Mouse (Mus musculus) limb, embryonic 13.5 days (tissue): Measurements from ENCODE around the gene Nit2. TPM values are rescaled to one million over a fixed set of nuclear protein-coding genes. Genes with fewer than 3 reads are reported as not detected.

Source experiments
- ATAC-seq: fragments of 200-750 bp; cut with Nextera tagmentation; 2 replicates; pipeline ENCODE4 v1.8.0; 2017; ENCODE audit warnings: low read depth, moderate number of reproducible peaks, moderate TSS enrichment; ENCODE audit not compliant: low FRiP score
- H3K27ac ChIP-seq: fragments of 300-500 bp; sonication (generic); 2 replicates; pipeline ENCODE4 v1.5.1; 2015; ENCODE audit warnings: inconsistent platforms, mild to moderate bottlenecking, moderate library complexity
- H3K27me3 ChIP-seq: fragments of 300-500 bp; sonication (generic); 2 replicates; pipeline ENCODE4 v1.6.1; 2015; ENCODE audit warnings: mild to moderate bottlenecking, inconsistent platforms
- H3K36me3 ChIP-seq: fragments of 300-500 bp; sonication (generic); 2 replicates; pipeline ENCODE4 v1.6.1; 2015; ENCODE audit warnings: inconsistent platforms, mild to moderate bottlenecking, moderate library complexity
- H3K4me1 ChIP-seq: fragments of 300-500 bp; sonication (generic); 2 replicates; pipeline ENCODE4 v1.6.1; 2015; ENCODE audit warnings: inconsistent platforms
- H3K4me2 ChIP-seq: fragments of 300-500 bp; sonication (generic); replicated peaks from 2 replicates; pipeline ENCODE4 v1.6.1; 2015; ENCODE audit warnings: inconsistent platforms, mild to moderate bottlenecking, moderate library complexity
- H3K4me3 ChIP-seq: fragments of 300-500 bp; sonication (generic); 2 replicates; pipeline ENCODE4 v1.5.1; 2015; ENCODE audit warnings: moderate library complexity, mild to moderate bottlenecking, inconsistent platforms
- H3K9ac ChIP-seq: fragments of 300-500 bp; sonication (generic); 2 replicates; pipeline ENCODE4 v1.6.1; 2015; ENCODE audit warnings: mild to moderate bottlenecking, inconsistent platforms
- H3K9me3 ChIP-seq: fragments of 300-500 bp; sonication (generic); 2 replicates; pipeline ENCODE4 v1.6.1; 2016; ENCODE audit warnings: inconsistent platforms
- WGBS: fragments of 180-500 bp; shearing (Covaris S2); methylation state at CpG from one replicate; pipeline ENCODE4 v1.1.7; 2015; 5-methylcytosine and 5-hydroxymethylcytosine counted together
- polyA plus RNA-seq: library from polyadenylated mRNA; unstranded; fragments of >200 nt; fragmentation: Nextera tagmentation; extraction: Ambion mirVana; gene quantifications from 2 replicates; pipeline ENCODE4 v1.2.1, GENCODE M21; 2015

The Nit2 gene
- polyA plus RNA-seq, 1 experiment from 2014 or later: 93.8 TPM

GRCm38 (mm10) chr16:57157728-57158127 lies 9.4 kb downstream of the Nit2 start:
- H3K4me2 ChIP-seq: no peak overlapping the region
- H3K9ac ChIP-seq: no peak overlapping the region
- peaks cover 79% of the 10 kb centered on the region for H3K36me3 ChIP-seq
- no peak for ATAC-seq
- no peaks in the 10 kb centered on the region for H3K4me1 ChIP-seq
- no peak overlapping the region for H3K4me3 ChIP-seq
- WGBS: 74% methylated on average over 4 of the region's 4 CpGs
- no peak overlapping the region for H3K27ac ChIP-seq
- H3K9me3 ChIP-seq: no peaks in the 10 kb centered on the region
- no peaks in the 10 kb centered on the region for H3K27me3 ChIP-seq

DNA sequence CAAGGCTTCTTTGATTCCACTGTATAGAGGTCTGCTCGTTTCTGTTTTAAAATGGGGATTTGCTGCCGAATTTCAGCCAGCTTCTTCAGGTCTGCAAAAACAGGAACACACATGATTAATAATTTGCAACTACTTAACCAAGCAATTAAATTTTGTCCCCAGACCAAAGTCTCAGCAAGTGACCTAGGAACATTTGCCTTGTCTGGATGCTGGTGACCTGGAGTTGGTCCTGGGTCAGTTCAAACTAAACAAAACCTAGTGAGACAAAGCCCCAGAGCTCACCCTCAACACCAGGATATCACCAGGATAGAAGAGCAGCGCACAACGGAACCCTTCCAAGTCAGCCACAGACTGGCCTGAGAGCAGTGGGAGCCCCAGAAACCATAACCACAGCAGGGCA lies 10.1 kb downstream of the Nit2 start:
- Histone ChIP-seq H3K27me3 (no peaks in the 10 kb centered on the region), H3K9me3 (no peaks in the 10 kb centered on the region), H3K4me1 (no peaks in the 10 kb centered on the region), H3K27ac (no peak overlapping the region), H3K9ac (no peak overlapping the region), H3K4me3 (no peak overlapping the region), H3K36me3 (peaks cover 82% of the 10 kb centered on the region), H3K4me2 (no peak overlapping the region)
- WGBS: 91% methylated on average over 4 of the region's 4 CpGs
- ATAC-seq: no peak

DNA sequence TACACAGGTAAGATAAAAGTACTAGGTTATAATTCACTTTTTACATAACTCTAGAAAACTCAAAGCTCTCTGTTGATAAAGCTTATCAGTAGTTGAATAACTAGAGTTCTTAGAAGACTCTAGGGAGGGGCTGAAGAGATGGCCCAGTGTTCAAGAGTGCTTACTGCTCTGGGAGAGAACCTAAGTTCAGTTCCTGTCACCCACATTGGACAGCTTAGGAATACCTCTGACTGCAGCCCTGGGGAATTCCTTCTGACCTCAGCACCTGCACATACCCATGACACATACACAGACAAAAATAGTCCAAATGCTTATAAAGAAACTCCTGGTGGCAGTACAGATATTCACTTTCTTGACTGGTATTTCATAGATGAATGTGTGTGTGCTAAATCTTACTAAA lies 11.2 kb downstream of the Nit2 start:
- Histone ChIP-seq H3K9ac (no peak overlapping the region), H3K4me1 (no peaks in the 10 kb centered on the region), H3K9me3 (no peaks in the 10 kb centered on the region), H3K27ac (no peak overlapping the region), H3K4me2 (no peak overlapping the region), H3K27me3 (no peaks in the 10 kb centered on the region), H3K36me3 (peaks cover 77% of the 10 kb centered on the region), H3K4me3 (no peak overlapping the region)
- ATAC-seq: no peak

- H3K36me3 ChIP-seq: peaks cover 63% of the 10 kb centered on the region
Measured at GRCm38 (mm10) chr16:57151437-57151836, 15.7 kb downstream of the Nit2 start.

DNA sequence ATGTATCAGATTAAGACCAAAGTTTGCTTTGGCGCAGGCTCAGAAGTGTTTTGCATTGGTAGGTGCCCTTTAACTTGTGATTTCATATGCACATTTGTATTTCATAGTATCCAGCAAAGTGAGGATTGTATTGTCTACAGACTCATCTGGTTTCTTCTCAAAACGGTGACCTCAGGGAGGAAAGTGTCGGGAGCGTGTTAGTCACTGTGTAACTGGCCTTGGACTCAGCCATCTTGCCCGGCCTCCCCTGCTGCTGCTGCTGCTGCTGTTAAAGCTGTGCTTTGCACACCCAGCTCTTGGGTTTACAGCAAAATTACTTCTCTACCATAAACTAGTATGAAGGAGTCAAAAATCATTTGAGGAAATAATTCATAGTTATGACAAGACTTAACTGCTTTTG lies 22.4 kb downstream of the Nit2 start:
- H3K4me3 ChIP-seq: no peak overlapping the region
- no peak overlapping the region for H3K4me2 ChIP-seq
- WGBS: 93% methylated on average over 5 of the region's 5 CpGs
- no peak for ATAC-seq
- H3K36me3 ChIP-seq: peaks cover 62% of the 10 kb centered on the region
- no peaks in the 10 kb centered on the region for H3K9me3 ChIP-seq
- no peak overlapping the region for H3K9ac ChIP-seq
- H3K4me1 ChIP-seq: no peaks in the 10 kb centered on the region
- no peaks in the 10 kb centered on the region for H3K27me3 ChIP-seq
- no peak overlapping the region for H3K27ac ChIP-seq

More at GRCm38 (mm10) chr16:57151437-57151836, 15.7 kb downstream of the Nit2 start:
- ATAC-seq: no peak
- 96% methylated on average over 4 of the region's 4 CpGs for WGBS
- Histone ChIP-seq H3K27ac (no peak overlapping the region), H3K9ac (no peak overlapping the region), H3K4me2 (no peak overlapping the region), H3K4me3 (no peak overlapping the region), H3K9me3 (no peaks in the 10 kb centered on the region), H3K4me1 (no peaks in the 10 kb centered on the region), H3K27me3 (no peaks in the 10 kb centered on the region)

- H3K9me3 ChIP-seq: no peaks in the 10 kb centered on the region
- no peak overlapping the region for H3K9ac ChIP-seq
- H3K27me3 ChIP-seq: no peaks in the 10 kb centered on the region
- H3K4me3 ChIP-seq: no peak overlapping the region
- H3K4me2 ChIP-seq: no peak overlapping the region
- no peak for ATAC-seq
- no peak overlapping the region for H3K27ac ChIP-seq
- H3K36me3 ChIP-seq: peaks cover 24% of the 10 kb centered on the region
- WGBS: 91% methylated on average over 6 of the region's 6 CpGs
- H3K4me1 ChIP-seq: peaks cover 5% of the 10 kb centered on the region
Measured at GRCm38 (mm10) chr16:57133611-57134010, 33.5 kb downstream of the Nit2 start.

DNA sequence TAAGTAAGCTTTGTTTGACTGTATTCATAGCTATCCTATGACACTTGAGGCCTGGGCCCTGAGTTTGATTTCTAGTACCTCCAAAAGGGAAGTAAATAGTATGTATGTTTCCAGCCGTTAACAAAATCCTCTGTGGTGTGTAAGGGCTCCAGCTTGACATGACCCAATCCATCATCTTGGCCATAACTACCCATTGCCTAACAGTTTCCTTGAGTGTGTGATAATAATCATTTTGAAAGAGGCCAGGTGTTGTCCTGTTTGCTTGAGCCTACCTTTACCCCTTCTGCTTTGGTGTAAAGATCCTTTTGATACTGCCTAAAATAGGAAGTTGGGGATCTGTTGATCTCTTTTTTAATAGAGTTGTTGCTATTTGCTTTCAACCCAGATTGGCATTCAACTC lies 34.8 kb downstream of the Nit2 start:
- Histone ChIP-seq H3K4me3 (no peak overlapping the region), H3K4me2 (no peak overlapping the region), H3K36me3 (peaks cover 20% of the 10 kb centered on the region), H3K9me3 (no peaks in the 10 kb centered on the region), H3K4me1 (peaks cover 5% of the 10 kb centered on the region), H3K27me3 (no peaks in the 10 kb centered on the region), H3K27ac (no peak overlapping the region), H3K9ac (no peak overlapping the region)
- ATAC-seq: no peak
- WGBS: 64% methylated on average over 1 of the region's 1 CpGs

DNA sequence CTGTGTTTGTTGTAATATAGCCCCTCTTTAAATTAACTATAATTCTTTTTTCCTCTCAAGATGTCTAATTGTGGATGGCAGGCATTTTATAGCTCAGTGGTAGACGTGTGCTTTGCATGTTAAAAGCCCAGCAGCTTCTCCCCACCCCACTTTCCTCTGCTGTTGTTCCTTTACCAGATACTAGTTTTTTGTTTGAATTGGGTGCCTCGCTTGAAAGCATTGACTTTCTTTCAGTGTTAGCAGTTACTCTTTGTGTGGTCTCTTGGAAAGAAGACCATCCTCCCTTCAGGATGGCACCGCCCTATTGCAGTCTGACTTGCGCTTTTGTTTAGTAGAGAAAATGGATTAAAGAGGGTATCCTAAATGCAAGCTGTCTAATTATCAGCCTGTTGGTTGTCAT lies 35.6 kb downstream of the Nit2 start:
- no peak overlapping the region for H3K9ac ChIP-seq
- H3K27me3 ChIP-seq: no peaks in the 10 kb centered on the region
- 76% methylated on average over 4 of the region's 4 CpGs for WGBS
- no peak overlapping the region for H3K4me2 ChIP-seq
- ATAC-seq: no peak
- H3K4me1 ChIP-seq: peaks cover 5% of the 10 kb centered on the region
- H3K27ac ChIP-seq: no peak overlapping the region
- H3K9me3 ChIP-seq: no peaks in the 10 kb centered on the region
- H3K4me3 ChIP-seq: no peak overlapping the region
- peaks cover 20% of the 10 kb centered on the region for H3K36me3 ChIP-seq

DNA sequence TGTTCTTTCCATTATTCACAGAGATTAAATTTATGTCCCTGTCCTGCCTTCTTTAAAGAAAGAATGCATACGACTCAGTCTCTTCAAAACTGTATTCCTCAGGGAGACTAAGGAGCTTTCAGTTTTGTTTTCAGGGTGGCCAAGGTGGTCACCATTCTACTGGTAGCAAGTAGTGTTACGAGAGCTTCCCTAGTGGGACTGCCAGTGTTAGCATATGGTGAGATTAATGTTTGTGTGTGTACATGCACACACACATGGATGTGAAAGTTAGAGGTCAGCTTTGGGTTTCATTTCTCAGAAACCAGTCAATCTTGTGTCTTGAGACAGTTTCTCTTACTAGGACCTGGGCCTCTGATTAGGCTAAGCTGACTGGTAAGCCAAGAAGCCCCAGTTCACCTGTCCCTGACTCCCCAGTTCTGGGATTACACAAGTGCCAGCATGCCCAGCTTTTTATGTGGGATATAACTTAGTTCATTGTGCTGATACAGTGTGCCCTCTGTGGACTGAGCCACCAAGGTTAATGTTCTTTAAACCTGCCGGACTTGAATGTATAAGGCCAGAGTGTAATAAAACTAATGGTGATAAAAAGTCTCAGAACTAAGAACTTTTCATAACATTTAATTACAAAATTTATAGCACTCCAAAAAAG lies 36.3 kb downstream of the Nit2 start:
- H3K27ac ChIP-seq: no peak overlapping the region
- no peak for ATAC-seq
- 63% methylated on average over 3 of the region's 3 CpGs for WGBS

DNA sequence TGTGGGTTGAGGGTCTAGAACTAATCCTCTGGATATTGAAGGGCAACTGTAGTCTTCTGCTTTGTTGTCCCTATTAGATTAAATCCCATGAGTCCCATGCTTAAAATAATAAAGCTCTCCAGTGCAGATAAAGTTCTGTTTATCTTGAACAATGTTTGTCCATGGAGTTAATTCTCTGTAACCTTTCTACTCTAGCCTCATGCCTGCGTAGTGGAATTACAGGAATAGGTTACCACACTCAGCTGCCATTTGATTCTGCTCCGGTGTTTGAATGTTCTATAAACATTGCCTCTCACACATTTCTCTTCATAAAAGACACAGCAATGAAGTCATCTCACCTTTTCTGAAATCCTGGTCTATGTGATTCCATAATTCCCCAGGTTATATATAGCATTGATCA lies 39.3 kb downstream of the Nit2 start:
- H3K4me2 ChIP-seq: no peak overlapping the region
- H3K9me3 ChIP-seq: no peaks in the 10 kb centered on the region
- H3K36me3 ChIP-seq: no peaks in the 10 kb centered on the region
- peaks cover 20% of the 10 kb centered on the region for H3K4me1 ChIP-seq
- H3K4me3 ChIP-seq: no peak overlapping the region
- H3K27me3 ChIP-seq: no peaks in the 10 kb centered on the region
- no peak overlapping the region for H3K9ac ChIP-seq
- no peak overlapping the region for H3K27ac ChIP-seq
- ATAC-seq: no peak
- WGBS: 89% methylated on average over 2 of the region's 2 CpGs

More for the DNA sequence above, 36.3 kb downstream of the Nit2 start:
- H3K9me3 ChIP-seq: no peaks in the 10 kb centered on the region
- H3K4me1 ChIP-seq: peaks cover 7% of the 10 kb centered on the region
- no peaks in the 10 kb centered on the region for H3K27me3 ChIP-seq
- no peak overlapping the region for H3K4me2 ChIP-seq
- no peak overlapping the region for H3K4me3 ChIP-seq
- no peak overlapping the region for H3K9ac ChIP-seq
- H3K36me3 ChIP-seq: peaks cover 14% of the 10 kb centered on the region

GRCm38 (mm10) chr16:57126268-57126667 lies 40.9 kb downstream of the Nit2 start:
- Histone ChIP-seq H3K27ac (no peak overlapping the region), H3K4me2 (no peak overlapping the region), H3K36me3 (no peaks in the 10 kb centered on the region), H3K4me1 (peaks cover 24% of the 10 kb centered on the region), H3K27me3 (no peaks in the 10 kb centered on the region), H3K9ac (no peak overlapping the region), H3K9me3 (no peaks in the 10 kb centered on the region), H3K4me3 (no peak overlapping the region)
- no peak for ATAC-seq
- WGBS: 41% methylated on average over 4 of the region's 4 CpGs

DNA sequence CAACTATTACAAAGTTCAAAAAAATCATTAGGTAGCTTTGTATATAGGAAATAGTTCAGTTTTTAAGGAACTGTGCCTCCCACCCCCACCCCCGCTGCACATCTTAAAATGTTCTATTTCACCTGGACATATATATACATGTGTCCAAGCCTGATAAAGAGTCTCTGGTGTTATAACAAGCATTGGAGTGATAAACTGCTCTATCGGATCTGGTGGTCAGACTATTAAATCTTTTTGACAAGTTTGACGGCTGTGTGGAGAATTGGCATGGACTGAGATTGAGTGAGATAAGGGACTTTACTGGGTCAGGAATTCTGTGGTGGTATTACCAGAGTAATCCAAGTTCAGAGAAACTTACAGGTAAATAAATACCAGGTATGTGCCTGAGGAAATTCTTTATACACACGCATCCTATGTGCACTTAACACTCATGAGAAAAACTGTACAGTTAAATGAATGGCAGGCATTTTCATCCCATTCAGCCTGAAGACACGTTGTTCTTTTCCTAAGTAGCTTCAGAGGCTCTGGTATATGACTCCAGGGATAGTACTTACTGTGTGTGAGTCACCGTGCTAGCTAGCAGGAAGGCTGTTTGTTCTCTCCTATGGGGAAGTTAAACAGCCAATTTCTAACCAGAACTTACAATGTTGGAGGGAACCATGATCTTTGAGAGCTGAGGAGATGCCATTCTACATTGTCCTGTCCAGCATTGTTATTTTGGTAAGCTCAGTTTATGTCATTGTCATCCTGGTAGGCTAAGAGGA lies 44.3 kb downstream of the Nit2 start:
- Histone ChIP-seq H3K9ac (peak overlapping the region; percentile 94), H3K4me3 (peak overlapping the region; percentile 94), H3K4me2 (peak overlapping the region; percentile 79), H3K36me3 (no peaks in the 10 kb centered on the region), H3K27ac (no peak overlapping the region), H3K27me3 (no peaks in the 10 kb centered on the region), H3K4me1 (peaks cover 19% of the 10 kb centered on the region), H3K9me3 (no peaks in the 10 kb centered on the region)
- WGBS: 53% methylated on average over 6 of the region's 6 CpGs
- ATAC-seq: no peak
